Mouse (Mus musculus) adrenal gland (tissue): ENCODE results near the gene Pla2g2c.

ENCODE experiments used
- intact Hi-C: fragments of 180-260 bp; cut with DNase I; formaldehyde crosslinking; loops from one replicate; pipeline ENCODE4 v1.15.1; 2025

Gene Pla2g2c

DNA sequence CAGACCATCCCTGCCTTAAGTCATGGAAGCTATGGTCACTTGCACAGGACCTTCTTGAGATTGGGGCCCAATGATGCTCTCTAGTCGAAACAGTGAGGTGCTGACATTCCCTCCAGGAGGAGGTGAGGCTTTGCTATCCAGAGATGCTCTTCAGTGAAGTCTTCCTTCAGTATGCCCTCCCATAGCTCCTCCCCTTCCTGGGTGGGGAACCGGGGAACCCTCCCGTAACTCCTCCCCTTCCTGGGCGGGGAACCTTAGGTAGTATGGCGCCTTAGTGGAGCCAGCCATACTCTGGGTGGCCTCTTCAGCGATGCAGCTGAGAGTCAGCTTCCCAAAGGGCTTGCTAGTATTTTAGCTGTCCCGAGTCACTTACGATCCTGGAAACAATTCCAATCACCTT is 18.0 kb upstream of the Pla2g2c start:
- intact Hi-C loops, result loop anchor here (5.0 kb wide), 2 partner anchors 41 to 86 kb away; no protein-coding TSS in a partner anchor

DNA sequence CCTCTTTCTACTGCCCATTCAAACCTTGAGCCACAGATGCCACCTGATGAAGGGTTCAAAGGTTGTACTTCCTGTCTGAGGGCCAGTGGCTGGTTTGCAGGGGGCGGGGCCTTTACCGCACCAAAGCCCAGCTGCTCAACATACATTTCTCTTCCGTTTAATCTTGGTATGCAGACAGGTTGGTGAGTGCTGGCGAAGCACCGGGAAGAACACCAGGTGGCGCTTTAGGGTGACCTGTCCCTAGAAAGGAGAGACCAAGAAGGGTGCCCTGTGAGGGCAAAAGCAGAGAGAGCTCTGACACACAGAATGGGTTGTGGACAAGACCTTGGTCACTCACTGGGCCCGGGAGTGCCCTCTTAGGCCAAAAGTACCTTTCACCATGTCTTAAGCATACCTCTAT is 16.0 kb upstream of the Pla2g2c start:
- intact Hi-C loops, result loop anchor here (2.0 to 5.0 kb wide), 3 partner anchors 39 to 142 kb away; no protein-coding TSS in a partner anchor

DNA sequence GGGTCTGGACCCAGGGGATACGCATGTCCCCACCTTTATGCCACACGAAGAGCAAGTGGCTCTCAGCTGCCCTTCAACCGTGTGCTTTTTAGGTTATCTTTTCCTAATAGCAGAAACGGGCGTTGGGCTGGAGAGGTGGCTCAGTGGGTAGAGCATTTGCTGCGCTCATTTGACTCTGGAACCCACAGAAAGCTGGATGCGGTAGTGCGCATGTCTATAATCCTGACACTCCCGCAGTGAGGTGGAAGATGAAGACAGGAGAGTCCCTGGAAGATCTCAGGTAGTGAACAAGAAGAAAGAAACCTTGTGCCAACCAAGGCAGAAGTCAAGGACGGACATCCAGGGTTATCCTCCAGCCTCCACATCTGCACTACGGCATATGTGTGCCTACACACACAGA is 15.3 kb upstream of the Pla2g2c start:
- intact Hi-C loops, result loop anchor here (2.0 to 5.0 kb wide), 3 partner anchors 38 to 142 kb away; no protein-coding TSS in a partner anchor

- intact Hi-C loops, result loop anchor here (2.0 to 5.0 kb wide), 3 partner anchors 37 to 141 kb away; no protein-coding TSS in a partner anchor
Observed at GRCm38 (mm10) chr4:138709944-138710343, 14.6 kb upstream of the Pla2g2c start.

GRCm38 (mm10) chr4:138710633-138711032 is 14.0 kb upstream of the Pla2g2c start:
- intact Hi-C loops, result no loop called here

DNA sequence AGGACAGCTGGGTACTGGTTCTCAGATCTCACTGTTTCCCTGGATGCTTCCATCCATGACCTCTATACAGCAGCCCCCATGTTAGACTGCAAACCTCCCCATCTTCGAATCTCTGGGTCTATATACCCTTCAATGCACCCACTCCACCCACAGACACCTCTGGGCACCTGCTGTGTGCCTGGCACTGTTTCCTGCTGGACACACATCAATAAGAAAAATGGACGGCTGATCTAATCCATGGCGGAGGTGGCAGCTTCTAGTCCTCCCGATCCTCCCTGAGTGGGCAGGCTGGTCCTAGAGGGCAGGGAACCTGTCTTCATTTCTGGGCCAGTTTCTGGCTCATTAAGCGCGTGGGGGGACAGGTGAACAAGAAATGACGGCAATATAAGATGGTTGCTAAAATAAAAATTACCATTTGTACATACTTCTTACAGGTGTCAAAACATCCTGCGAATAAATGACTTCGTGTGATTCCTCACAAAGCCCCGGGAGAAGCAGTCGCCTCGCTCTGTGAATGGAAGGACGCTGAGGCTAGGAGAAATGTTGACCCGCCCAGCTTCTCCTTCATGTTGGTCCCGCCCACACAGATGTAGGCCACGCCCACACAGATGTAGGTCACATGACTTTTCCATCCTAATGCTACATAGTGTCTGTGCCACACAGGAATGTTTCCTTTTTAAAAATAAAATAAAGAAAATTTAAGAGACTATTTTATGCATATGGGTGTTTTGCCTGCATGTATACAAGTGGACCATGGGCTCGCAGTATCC is 13.4 kb upstream of the Pla2g2c start:
- intact Hi-C loops, result no loop called here

GRCm38 (mm10) chr4:138712096-138712495 is 12.5 kb upstream of the Pla2g2c start:
- intact Hi-C loops, result no loop called here

DNA sequence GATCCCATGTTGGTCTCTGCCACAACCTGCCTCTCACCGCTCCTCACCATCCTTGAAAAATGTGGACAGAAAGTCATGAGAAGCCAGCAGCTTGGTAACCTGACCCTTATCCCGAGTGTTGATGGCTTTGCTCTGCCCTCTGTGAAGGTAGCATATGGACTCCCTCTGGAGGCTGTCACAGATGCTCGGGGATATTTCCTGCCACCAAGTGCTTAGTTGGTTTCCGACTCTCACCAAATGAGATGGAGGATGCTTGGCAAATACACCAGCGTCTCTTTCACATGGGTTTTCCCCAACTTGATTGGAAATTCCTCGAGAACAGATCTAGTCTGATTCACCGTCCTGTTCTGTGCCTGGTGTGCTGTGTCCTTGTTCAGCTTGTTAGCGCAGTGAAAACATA is 12.0 kb upstream of the Pla2g2c start:
- intact Hi-C loops, result no loop called here

DNA sequence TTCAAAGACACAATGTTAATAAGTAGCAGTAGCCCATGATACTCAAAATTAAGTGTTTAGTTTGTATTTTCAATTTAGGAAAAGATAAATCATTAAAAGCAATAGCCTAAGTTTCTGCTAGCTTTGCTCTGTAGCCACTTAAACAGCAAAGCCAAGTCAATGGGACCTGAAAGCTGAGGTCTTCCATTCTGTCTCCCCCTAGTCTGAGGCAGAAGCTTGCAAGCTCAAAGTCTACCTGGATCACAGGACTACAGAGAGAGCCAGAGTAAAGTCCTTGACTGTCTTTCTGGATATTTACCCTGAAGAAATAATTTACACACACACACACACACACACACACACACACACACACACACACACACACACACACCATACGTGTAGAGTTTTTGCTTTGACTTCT is 10.4 kb upstream of the Pla2g2c start:
- intact Hi-C loops, result no loop called here

DNA sequence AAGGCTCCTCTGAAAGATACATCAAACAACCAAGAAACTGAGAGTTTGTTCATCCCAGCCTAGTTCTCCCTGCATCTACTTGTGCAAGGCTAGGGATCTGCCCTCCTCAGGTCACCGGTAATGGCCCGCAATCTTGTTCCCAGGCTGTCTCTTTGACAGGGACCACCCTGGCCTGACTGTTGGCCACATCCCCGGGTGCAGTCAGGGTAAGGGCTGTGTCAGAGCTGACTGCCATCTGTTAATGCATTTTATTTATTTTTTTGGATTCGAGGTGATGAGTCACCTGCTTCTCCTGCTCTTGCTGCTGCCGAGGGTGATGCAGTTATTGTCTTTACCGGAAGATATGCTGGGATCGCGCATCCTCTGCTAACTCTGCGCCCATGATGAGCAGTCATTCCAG is 7.9 kb upstream of the Pla2g2c start:
- intact Hi-C loops, result no loop called here

- intact Hi-C loops, result no loop called here
Observed at GRCm38 (mm10) chr4:138718586-138719263, 5.9 kb upstream of the Pla2g2c start.

GRCm38 (mm10) chr4:138719264-138719596 is 5.4 kb upstream of the Pla2g2c start:
- intact Hi-C loops, result no loop called here

DNA sequence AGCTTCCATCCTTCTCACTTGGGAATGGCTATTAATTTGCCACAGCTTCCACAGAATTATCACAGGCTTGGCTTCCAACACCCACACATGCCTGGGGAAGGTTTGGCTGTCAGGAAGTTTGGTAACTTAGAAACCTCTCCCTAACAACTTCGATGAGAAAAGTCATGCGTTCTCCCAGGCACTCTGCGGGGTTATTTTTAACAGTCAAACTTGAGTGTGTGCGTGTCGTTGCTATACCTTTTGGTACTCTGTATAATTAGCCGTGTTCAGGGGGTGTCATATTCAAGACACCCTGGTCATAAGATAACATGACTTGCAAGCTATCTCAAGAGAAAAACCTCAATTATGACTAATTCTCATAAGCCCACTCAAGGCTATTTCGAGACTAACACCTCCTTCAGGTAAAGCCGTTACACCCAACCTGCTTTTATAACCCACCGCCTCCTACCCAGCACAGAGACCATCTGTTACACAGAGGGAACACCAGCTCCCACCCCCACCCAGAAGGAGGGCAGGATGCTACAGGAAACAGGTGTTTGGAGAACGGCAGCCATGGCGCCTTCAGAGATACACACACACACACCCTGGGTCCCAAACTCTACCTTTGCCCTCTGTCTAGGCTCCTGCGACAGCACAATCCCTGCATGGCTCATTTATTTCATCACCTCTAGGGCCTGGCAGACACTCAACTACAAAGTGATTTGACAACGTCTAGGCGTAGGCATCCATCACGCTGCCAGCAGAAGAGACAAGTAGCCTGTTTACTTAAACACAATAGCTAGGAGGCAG is 905 bp upstream of the Pla2g2c start:
- intact Hi-C loops, result no loop called here

DNA sequence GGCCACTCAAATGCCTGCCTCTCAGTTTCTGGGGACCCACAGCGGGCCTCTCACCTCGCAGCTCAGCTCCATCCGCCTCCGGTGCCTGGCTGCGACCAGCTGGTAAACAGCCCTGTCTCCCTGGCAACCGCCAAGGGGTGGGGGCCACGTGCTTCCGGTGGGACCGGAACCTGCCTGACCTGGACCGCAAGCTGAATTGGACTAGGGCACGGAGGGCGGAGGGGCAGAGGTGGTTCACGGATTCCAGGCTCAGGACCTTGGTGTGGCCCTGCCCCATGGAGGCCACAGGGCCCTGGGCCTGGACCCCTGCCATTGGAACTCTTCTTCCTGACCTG is 502 bp downstream of the Pla2g2c start:
- intact Hi-C loops, result no loop called here

DNA sequence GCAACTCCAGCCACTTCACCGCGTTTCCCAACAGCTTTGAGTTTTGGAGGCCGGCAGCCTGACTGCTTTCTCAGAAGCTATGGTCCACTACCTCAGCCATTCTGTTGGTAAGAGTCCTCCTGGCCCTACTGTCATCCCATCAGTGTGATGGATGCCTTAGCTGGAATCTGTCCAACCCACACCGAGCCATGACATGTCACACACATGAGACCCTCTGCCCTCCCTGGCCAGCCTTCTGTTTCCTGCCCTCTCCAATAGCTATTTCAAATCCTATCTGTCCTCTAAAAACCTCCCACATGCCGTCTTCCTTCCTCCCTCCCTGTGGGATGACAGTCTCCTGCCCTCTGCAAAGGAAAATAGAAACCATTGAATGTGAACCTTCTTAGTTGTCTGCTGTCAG is 1.2 kb downstream of the Pla2g2c start:
- intact Hi-C loops, result no loop called here

- intact Hi-C loops, result no loop called here
Observed at GRCm38 (mm10) chr4:138729018-138729703, 4.6 kb downstream of the Pla2g2c start.

GRCm38 (mm10) chr4:138734105-138734504 is 9.5 kb downstream of the Pla2g2c start:
- intact Hi-C loops, result no loop called here

- intact Hi-C loops, result no loop called here
Observed at GRCm38 (mm10) chr4:138734863-138735262, 10.3 kb downstream of the Pla2g2c start.

- intact Hi-C loops, result no loop called here
Observed at GRCm38 (mm10) chr4:138737031-138737430, 12.4 kb downstream of the Pla2g2c start, which contains the start of gene Ubxn10. Gene Ubxn10 (minus strand): TSS chr4:138737167.

DNA sequence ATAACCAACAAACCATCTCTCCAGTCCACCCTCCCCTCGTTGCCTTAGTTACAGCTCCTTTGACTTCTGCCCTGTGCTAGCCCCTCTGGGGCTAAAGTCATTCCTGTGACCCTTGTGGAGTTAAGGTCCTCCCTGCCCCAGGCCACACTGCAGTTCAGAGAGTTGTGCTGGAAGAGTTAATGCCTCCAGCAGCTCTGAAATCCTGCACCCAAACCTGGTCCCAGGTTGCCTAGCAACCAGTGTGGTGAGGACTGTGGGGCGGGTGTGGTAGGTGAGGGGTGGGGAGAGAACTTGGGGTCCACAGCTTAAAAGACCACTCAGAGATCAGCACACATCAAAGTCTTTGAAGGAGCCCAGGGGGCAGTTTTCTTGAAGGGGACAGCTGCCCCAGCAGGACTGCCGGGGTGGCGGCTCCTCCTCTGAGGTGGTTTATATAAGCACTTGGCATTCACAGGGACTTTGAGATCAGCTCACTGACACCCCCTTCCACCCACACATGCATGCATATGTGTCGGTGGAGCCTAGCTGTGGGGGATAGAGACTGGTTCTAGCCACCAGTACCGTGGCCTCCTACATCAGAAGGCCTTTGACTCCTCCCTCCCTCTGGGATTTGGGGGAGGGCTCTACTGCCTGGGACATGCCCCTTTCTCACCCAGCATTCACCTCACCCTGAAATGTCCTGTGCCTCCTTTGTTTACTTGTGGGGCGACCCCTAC is 14.7 kb downstream of the Pla2g2c start:
- intact Hi-C loops, result no loop called here

GRCm38 (mm10) chr4:138745884-138746283 is 21.3 kb downstream of the Pla2g2c start:
- intact Hi-C loops, result loop anchor here (5.0 kb wide), 1 partner anchor 39 kb away; no protein-coding TSS in a partner anchor
